Mouse (Mus musculus) liver, adult (tissue): ENCODE results near the gene Spsb3.

Source experiments
- GATA4 ChIP-seq: IDR thresholded peaks from 2 replicates; pipeline ENCODE4 v1.6.1; 2014; ENCODE audit warnings: mild to moderate bottlenecking, low read length; ENCODE audit not compliant: insufficient replicate concordance

Gene Spsb3

GRCm38 (mm10) chr17:24902671-24903474 lies 16.4 kb downstream of the Spsb3 start:
- TF ChIP-seq GATA4, result no peak

- no peak for TF ChIP-seq GATA4
These were observed 17.3 kb downstream of the Spsb3 start for GRCm38 (mm10) chr17:24903767-24904166.

- TF ChIP-seq GATA4, result no peak
These were observed 21.1 kb downstream of the Spsb3 start for GRCm38 (mm10) chr17:24907591-24907990.

- no peak for TF ChIP-seq GATA4
These were observed 27.5 kb downstream of the Spsb3 start for GRCm38 (mm10) chr17:24913984-24914383.

GRCm38 (mm10) chr17:24923246-24923645 lies 36.8 kb downstream of the Spsb3 start:
- TF ChIP-seq GATA4, result no peak

- TF ChIP-seq GATA4, result no peak
These were observed 43.1 kb downstream of the Spsb3 start for GRCm38 (mm10) chr17:24929506-24929905.

- TF ChIP-seq GATA4, result no peak
These were observed 46.0 kb downstream of the Spsb3 start for GRCm38 (mm10) chr17:24932431-24932830.

GRCm38 (mm10) chr17:24933163-24933562 lies 46.7 kb downstream of the Spsb3 start:
- TF ChIP-seq GATA4, result no peak

GRCm38 (mm10) chr17:24934926-24935325 lies 48.5 kb downstream of the Spsb3 start:
- TF ChIP-seq GATA4, result no peak

- TF ChIP-seq GATA4, result no peak
These were observed 49.2 kb downstream of the Spsb3 start for GRCm38 (mm10) chr17:24935666-24936065.

- TF ChIP-seq GATA4, result peak; percentile 34; the same call in 1 of the 2 replicates
These were observed 50.1 kb downstream of the Spsb3 start, which contains the start of gene Mapk8ip3 for GRCm38 (mm10) chr17:24936259-24937237. Mapk8ip3 (minus strand) TSS chr17:24936977.

- no peak for TF ChIP-seq GATA4
These were observed 50.8 kb downstream of the Spsb3 start for GRCm38 (mm10) chr17:24937266-24937665.
